Mouse (Mus musculus) myocyte (in vitro differentiated cells): ENCODE measurements at regions not wholly inside any gene's neighbourhood (a gene's known extent, or its start where the extent isn't known, plus 50 kb on each side); places are given as distances from the start of the nearest gene placed in this dataset.

Source experiments
- H3K27me3 ChIP-seq: one replicate; pipeline ENCODE4 v1.6.1; 2011; ENCODE audit not compliant: control insufficient read depth, insufficient read depth, insufficient read length
- H3K36me3 ChIP-seq: one replicate; pipeline ENCODE4 v1.6.1; 2011; ENCODE audit not compliant: control insufficient read depth, insufficient read depth
- H3K4me2 ChIP-seq: one replicate; pipeline ENCODE4 v1.6.1; 2011; ENCODE audit warnings: low read depth, control low read depth
- H3K4me3 ChIP-seq: one replicate; pipeline ENCODE4 v1.5.1; 2011; ENCODE audit warnings: mild to moderate bottlenecking, control low read depth, moderate library complexity
- H3K79me2 ChIP-seq: one replicate; pipeline ENCODE4 v1.6.1; 2011; ENCODE audit not compliant: control insufficient read depth, insufficient read depth
- H3ac ChIP-seq: one replicate; pipeline ENCODE4 v1.6.1; 2011; ENCODE audit not compliant: control insufficient read depth, insufficient read length
- CEBPB ChIP-seq: IDR thresholded peaks from 2 replicates; pipeline ENCODE4 v1.6.1; 2011; ENCODE audit warnings: mild to moderate bottlenecking, moderate library complexity; ENCODE audit not compliant: poor library complexity, insufficient read depth, severe bottlenecking
- E2F4 ChIP-seq: IDR thresholded peaks from one replicate; pipeline ENCODE4 v1.6.1; 2011; ENCODE audit warnings: mild to moderate bottlenecking, control low read depth, moderate library complexity; ENCODE audit not compliant: insufficient read depth
- MAX ChIP-seq: IDR thresholded peaks from one replicate; pipeline ENCODE4 v1.6.1; 2011; ENCODE audit warnings: low read depth, mild to moderate bottlenecking, control low read depth
- MYOD1 ChIP-seq, 3 experiments: IDR thresholded peaks; one replicate each; pipeline ENCODE4 v1.6.1; 2011; ENCODE audit warnings: control low read depth in 2 of 3, low read depth in 2 of 3, mild to moderate bottlenecking in 2 of 3, moderate library complexity in 1 of 3; ENCODE audit not compliant: insufficient read length in 2 of 3, control insufficient read depth in 1 of 3
- MYOG ChIP-seq, 3 experiments: IDR thresholded peaks; one replicate each; pipeline ENCODE4 v1.6.1; 2011; ENCODE audit warnings: control low read depth in 2 of 3, low read depth in 2 of 3, mild to moderate bottlenecking in 2 of 3; ENCODE audit not compliant: insufficient read length in 2 of 3, control insufficient read depth in 1 of 3, insufficient read depth in 1 of 3
- POLR2A ChIP-seq: IDR thresholded peaks from one replicate; pipeline ENCODE4 v1.6.1; 2011; ENCODE audit warnings: low read depth, mild to moderate bottlenecking, control low read depth, moderate library complexity; ENCODE audit not compliant: insufficient read length
- POLR2AphosphoS2 ChIP-seq: IDR thresholded peaks from one replicate; pipeline ENCODE4 v1.6.1; 2011; ENCODE audit warnings: low read depth, control low read depth; ENCODE audit not compliant: insufficient read length
- REST ChIP-seq: IDR thresholded peaks from one replicate; pipeline ENCODE4 v1.6.1; 2011; ENCODE audit warnings: mild to moderate bottlenecking, control low read depth, moderate library complexity; ENCODE audit not compliant: insufficient read depth, insufficient read length
- SRF ChIP-seq: IDR thresholded peaks from one replicate; pipeline ENCODE4 v1.6.1; 2011; ENCODE audit warnings: low read depth; ENCODE audit not compliant: control insufficient read depth, insufficient read length
- TCF12 ChIP-seq: IDR thresholded peaks from one replicate; pipeline ENCODE4 v1.6.1; 2011; ENCODE audit warnings: mild to moderate bottlenecking, control low read depth; ENCODE audit not compliant: poor library complexity, insufficient read depth, severe bottlenecking
- TCF3 ChIP-seq: IDR thresholded peaks from one replicate; pipeline ENCODE4 v1.6.1; 2011; ENCODE audit warnings: low read depth, control low read depth; ENCODE audit not compliant: insufficient read length
- USF1 ChIP-seq: IDR thresholded peaks from one replicate; pipeline ENCODE4 v1.6.1; 2011; ENCODE audit warnings: low read depth, mild to moderate bottlenecking, control low read depth, moderate library complexity

- Histone ChIP-seq H3ac (no peak overlapping the region), H3K4me3 (no peak overlapping the region), H3K36me3 (no peaks in the 10 kb centered on the region), H3K27me3 (peaks cover 16% of the 10 kb centered on the region), H3K79me2 (no peaks in the 10 kb centered on the region), H3K4me2 (no peak overlapping the region)
- TF ChIP-seq TCF3: no peak
- no peak for TF ChIP-seq SRF
- TF ChIP-seq REST: no peak
- TF ChIP-seq USF1: no peak
- TF ChIP-seq MYOD1 (IDR thresholded peaks at IDR 0.05; ENCODE audit: control insufficient read depth in 1 of 3, insufficient read length in 2 of 3, low read depth in 2 of 3): no peak
- no peak for TF ChIP-seq MYOG (IDR thresholded peaks at IDR 0.05; ENCODE audit: control insufficient read depth in 1 of 3, insufficient read depth in 1 of 3, insufficient read length in 2 of 3, low read depth in 2 of 3)
- no peak for TF ChIP-seq POLR2A
These were observed 184.3 kb upstream of the Tle3 start for GRCm38 (mm10) chr9:61187713-61188399.

- no peak overlapping the region for H3ac ChIP-seq
- no peaks in the 10 kb centered on the region for H3K36me3 ChIP-seq
- no peak overlapping the region for H3K4me2 ChIP-seq
- H3K27me3 ChIP-seq: peaks cover 23% of the 10 kb centered on the region
- H3K4me3 ChIP-seq: no peak overlapping the region
- no peaks in the 10 kb centered on the region for H3K79me2 ChIP-seq
- TF ChIP-seq USF1 (no peak), POLR2AphosphoS2 (no peak), MYOD1 (IDR thresholded peaks at IDR 0.05; ENCODE audit: control insufficient read depth in 1 of 3, insufficient read length in 2 of 3, low read depth in 2 of 3) (no peak), CEBPB (no peak), REST (no peak), MAX (no peak), E2F4 (no peak), TCF3 (no peak)
These were observed 182.9 kb upstream of the Tle3 start for GRCm38 (mm10) chr9:61189295-61189694.

- no peak overlapping the region for H3ac ChIP-seq
- H3K4me3 ChIP-seq: no peak overlapping the region
- H3K36me3 ChIP-seq: no peaks in the 10 kb centered on the region
- no peak overlapping the region for H3K4me2 ChIP-seq
- peaks cover 10% of the 10 kb centered on the region for H3K27me3 ChIP-seq
- TF ChIP-seq SRF (no peak), TCF12 (no peak), MYOG (IDR thresholded peaks at IDR 0.05; ENCODE audit: control insufficient read depth in 1 of 3, insufficient read depth in 1 of 3, insufficient read length in 2 of 3, low read depth in 2 of 3) (no peak), TCF3 (no peak), CEBPB (no peak), POLR2A (no peak), E2F4 (no peak), MYOD1 (IDR thresholded peaks at IDR 0.05; ENCODE audit: control insufficient read depth in 1 of 3, insufficient read length in 2 of 3, low read depth in 2 of 3) (no peak), POLR2AphosphoS2 (no peak), REST (no peak), USF1 (no peak), MAX (no peak)
- no peaks in the 10 kb centered on the region for H3K79me2 ChIP-seq
These were observed 173.0 kb upstream of the Tle3 start for GRCm38 (mm10) chr9:61199077-61199753.

- H3K27me3 ChIP-seq: peaks cover 12% of the 10 kb centered on the region
- no peak overlapping the region for H3K4me2 ChIP-seq
- no peak for TF ChIP-seq MYOD1 (IDR thresholded peaks at IDR 0.05; ENCODE audit: control insufficient read depth in 1 of 3, insufficient read length in 2 of 3, low read depth in 2 of 3)
- no peak overlapping the region for H3ac ChIP-seq
- no peaks in the 10 kb centered on the region for H3K36me3 ChIP-seq
- H3K79me2 ChIP-seq: no peaks in the 10 kb centered on the region
- H3K4me3 ChIP-seq: no peak overlapping the region
These were observed 172.3 kb upstream of the Tle3 start for GRCm38 (mm10) chr9:61199891-61200290.

GRCm38 (mm10) chr9:61200295-61200955, 171.7 kb upstream of the Tle3 start:
- Histone ChIP-seq H3K27me3 (peaks cover 16% of the 10 kb centered on the region), H3K4me3 (no peak overlapping the region), H3ac (no peak overlapping the region), H3K79me2 (no peaks in the 10 kb centered on the region), H3K36me3 (no peaks in the 10 kb centered on the region), H3K4me2 (no peak overlapping the region)
- TF ChIP-seq MYOG (IDR thresholded peaks at IDR 0.05; ENCODE audit: control insufficient read depth in 1 of 3, insufficient read depth in 1 of 3, insufficient read length in 2 of 3, low read depth in 2 of 3): no peak
- no peak for TF ChIP-seq MYOD1 (IDR thresholded peaks at IDR 0.05; ENCODE audit: control insufficient read depth in 1 of 3, insufficient read length in 2 of 3, low read depth in 2 of 3)
- TF ChIP-seq MAX: no peak
- TF ChIP-seq CEBPB: no peak
- no peak for TF ChIP-seq E2F4
- TF ChIP-seq REST: no peak
- TF ChIP-seq USF1: no peak
- no peak for TF ChIP-seq POLR2AphosphoS2
- no peak for TF ChIP-seq SRF
- no peak for TF ChIP-seq TCF12
- no peak for TF ChIP-seq POLR2A
- TF ChIP-seq TCF3: no peak
